Mouse (Mus musculus) lung, embryonic 16.5 days (tissue): Measurements from ENCODE around the gene Dnajc28. TPM values are rescaled to one million over a fixed set of nuclear protein-coding genes. Genes with fewer than 3 reads are reported as not detected.
A peak's percentile ranks its signal among the peaks of the same experiment; 100 is the strongest.

ENCODE experiments used
- ATAC-seq: fragments of 200-750 bp; cut with Nextera tagmentation; 2 replicates; pipeline ENCODE4 v1.8.0; 2017; ENCODE audit warnings: low read depth, mild to moderate bottlenecking, moderate library complexity
- H3K27ac ChIP-seq: fragments of 300-500 bp; sonication (generic); 2 replicates; pipeline ENCODE4 v1.5.1; 2014; ENCODE audit warnings: mild to moderate bottlenecking, control low read depth, low read length
- H3K27me3 ChIP-seq: fragments of 300-500 bp; sonication (generic); 2 replicates; pipeline ENCODE4 v1.6.1; 2014; ENCODE audit warnings: low read depth, low read length, mixed read lengths; ENCODE audit not compliant: control insufficient read depth, insufficient read depth
- H3K36me3 ChIP-seq: fragments of 300-500 bp; sonication (generic); 2 replicates; pipeline ENCODE4 v1.6.1; 2014; ENCODE audit warnings: low read length; ENCODE audit not compliant: control insufficient read depth, insufficient read depth
- H3K4me1 ChIP-seq: fragments of 300-500 bp; sonication (generic); replicated peaks from 2 replicates; pipeline ENCODE4 v1.6.1; 2014; ENCODE audit warnings: low read length, mixed read lengths; ENCODE audit not compliant: control insufficient read depth, insufficient read depth
- H3K4me2 ChIP-seq: fragments of 300-500 bp; sonication (generic); 2 replicates; pipeline ENCODE4 v1.6.1; 2014; ENCODE audit warnings: low read depth, low read length, control low read depth
- H3K4me3 ChIP-seq: fragments of 300-500 bp; sonication (generic); 2 replicates; pipeline ENCODE4 v1.5.1; 2014; ENCODE audit warnings: mild to moderate bottlenecking, low read length, control low read depth
- H3K9ac ChIP-seq: fragments of 300-500 bp; sonication (generic); 2 replicates; pipeline ENCODE4 v1.6.1; 2014; ENCODE audit warnings: low read length, control low read depth
- H3K9me3 ChIP-seq: fragments of 300-500 bp; sonication (generic); 2 replicates; pipeline ENCODE4 v1.6.1; 2016; ENCODE audit warnings: low read length; ENCODE audit not compliant: control insufficient read depth
- WGBS: fragments of 180-500 bp; shearing (Covaris S2); extraction: QIAGEN DNeasy Blood & Tissue Kit; methylation state at CpG from one replicate; pipeline ENCODE4 v1.1.7; 2014; 5-methylcytosine and 5-hydroxymethylcytosine counted together
- polyA plus RNA-seq: library from polyadenylated mRNA; unstranded; fragments of >200 nt; fragmentation: Nextera tagmentation; extraction: Ambion mirVana; gene quantifications from 2 replicates; pipeline ENCODE4 v1.2.1, GENCODE M21; 2015

Gene Dnajc28
- polyA plus RNA-seq, 1 experiment from 2014 or later: 2.2 TPM

GRCm38 (mm10) chr16:91639636-91640035 is 20.8 kb upstream of the Dnajc28 start:
- no peaks in the 10 kb centered on the region for H3K9me3 ChIP-seq
- H3K9ac ChIP-seq: no peak overlapping the region
- no peak overlapping the region for H3K4me3 ChIP-seq
- H3K27ac ChIP-seq: no peak overlapping the region
- 95% methylated on average over 2 of the region's 2 CpGs for WGBS
- no peaks in the 10 kb centered on the region for H3K27me3 ChIP-seq
- H3K36me3 ChIP-seq: peaks cover 39% of the 10 kb centered on the region
- no peak overlapping the region for H3K4me2 ChIP-seq
- ATAC-seq: no peak
- H3K4me1 ChIP-seq: 0 out of 2 replicates have a peak, but pooled peaks cover under 1% of the 10 kb centered on the region

GRCm38 (mm10) chr16:91639161-91639560 is 20.3 kb upstream of the Dnajc28 start:
- H3K9me3 ChIP-seq: no peaks in the 10 kb centered on the region
- no peak overlapping the region for H3K9ac ChIP-seq
- no peak overlapping the region for H3K4me2 ChIP-seq
- H3K27ac ChIP-seq: no peak overlapping the region
- no peak for ATAC-seq
- H3K4me1 ChIP-seq: no peaks in the 10 kb centered on the region
- 92% methylated on average over 5 of the region's 5 CpGs for whole genome bisulfite sequencing
- peaks cover 39% of the 10 kb centered on the region for H3K36me3 ChIP-seq
- no peak overlapping the region for H3K4me3 ChIP-seq
- H3K27me3 ChIP-seq: no peaks in the 10 kb centered on the region

GRCm38 (mm10) chr16:91633641-91634040 is 14.8 kb upstream of the Dnajc28 start:
- 79% methylated on average over 12 of the region's 12 CpGs for WGBS

GRCm38 (mm10) chr16:91632940-91633339 is 14.1 kb upstream of the Dnajc28 start:
- 83% methylated on average over 7 of the region's 7 CpGs for WGBS
- Histone ChIP-seq H3K27me3 (no peaks in the 10 kb centered on the region), H3K36me3 (peaks cover 48% of the 10 kb centered on the region), H3K9ac (no peak overlapping the region), H3K4me2 (no peak overlapping the region), H3K4me1 (peaks cover 3% of the 10 kb centered on the region; the same call in 1 of the 2 replicates), H3K27ac (no peak overlapping the region), H3K9me3 (no peaks in the 10 kb centered on the region), H3K4me3 (no peak overlapping the region)
- no peak for ATAC-seq

More at GRCm38 (mm10) chr16:91633641-91634040, 14.8 kb upstream of the Dnajc28 start:
- peaks cover 44% of the 10 kb centered on the region for H3K36me3 ChIP-seq
- no peak overlapping the region for H3K4me2 ChIP-seq
- H3K9me3 ChIP-seq: no peaks in the 10 kb centered on the region
- no peak overlapping the region for H3K4me3 ChIP-seq
- ATAC-seq: no peak
- H3K4me1 ChIP-seq: peaks cover 3% of the 10 kb centered on the region; the same call in 1 of the 2 replicates
- H3K27ac ChIP-seq: no peak overlapping the region
- H3K27me3 ChIP-seq: no peaks in the 10 kb centered on the region
- H3K9ac ChIP-seq: no peak overlapping the region

GRCm38 (mm10) chr16:91632439-91632838 is 13.6 kb upstream of the Dnajc28 start:
- Histone ChIP-seq H3K4me3 (no peak overlapping the region), H3K27ac (no peak overlapping the region), H3K9me3 (no peaks in the 10 kb centered on the region), H3K4me2 (no peak overlapping the region), H3K9ac (no peak overlapping the region), H3K4me1 (peaks cover 3% of the 10 kb centered on the region; the same call in 1 of the 2 replicates), H3K36me3 (peaks cover 45% of the 10 kb centered on the region), H3K27me3 (no peaks in the 10 kb centered on the region)
- peak; percentile 77 for ATAC-seq
- WGBS: 61% methylated on average over 5 of the region's 5 CpGs

GRCm38 (mm10) chr16:91630584-91630983 is 11.8 kb upstream of the Dnajc28 start:
- Histone ChIP-seq H3K4me3 (no peak overlapping the region), H3K27me3 (no peaks in the 10 kb centered on the region), H3K27ac (no peak overlapping the region), H3K4me2 (no peak overlapping the region), H3K36me3 (peaks cover 38% of the 10 kb centered on the region), H3K4me1 (peaks cover 3% of the 10 kb centered on the region; the same call in 1 of the 2 replicates), H3K9ac (no peak overlapping the region), H3K9me3 (no peaks in the 10 kb centered on the region)
- ATAC-seq: no peak
- WGBS: 46% methylated on average over 1 of the region's 1 CpGs

GRCm38 (mm10) chr16:91629749-91630148 is 10.9 kb upstream of the Dnajc28 start:
- WGBS: 94% methylated on average over 4 of the region's 4 CpGs
- no peaks in the 10 kb centered on the region for H3K9me3 ChIP-seq
- no peaks in the 10 kb centered on the region for H3K27me3 ChIP-seq
- peaks cover 39% of the 10 kb centered on the region for H3K36me3 ChIP-seq
- no peak overlapping the region for H3K4me2 ChIP-seq
- ATAC-seq: no peak
- H3K9ac ChIP-seq: no peak overlapping the region
- peaks cover 3% of the 10 kb centered on the region; the same call in 1 of the 2 replicates for H3K4me1 ChIP-seq
- H3K4me3 ChIP-seq: no peak overlapping the region
- no peak overlapping the region for H3K27ac ChIP-seq

- no peak overlapping the region for H3K27ac ChIP-seq
- H3K27me3 ChIP-seq: no peaks in the 10 kb centered on the region
- H3K4me1 ChIP-seq: peaks cover 3% of the 10 kb centered on the region; the same call in 1 of the 2 replicates
- WGBS: 90% methylated on average over 3 of the region's 3 CpGs
- no peak overlapping the region for H3K9ac ChIP-seq
- H3K4me3 ChIP-seq: no peak overlapping the region
- ATAC-seq: no peak
- H3K36me3 ChIP-seq: peaks cover 45% of the 10 kb centered on the region
- H3K4me2 ChIP-seq: no peak overlapping the region
- no peaks in the 10 kb centered on the region for H3K9me3 ChIP-seq
These were observed 9.8 kb upstream of the Dnajc28 start for GRCm38 (mm10) chr16:91628673-91629072.

GRCm38 (mm10) chr16:91627831-91628230 is 9.0 kb upstream of the Dnajc28 start:
- H3K9me3 ChIP-seq: no peaks in the 10 kb centered on the region
- no peak overlapping the region for H3K27ac ChIP-seq
- ATAC-seq: no peak
- H3K36me3 ChIP-seq: peaks cover 46% of the 10 kb centered on the region
- WGBS: 84% methylated on average over 7 of the region's 7 CpGs
- no peak overlapping the region for H3K9ac ChIP-seq
- H3K4me3 ChIP-seq: no peak overlapping the region
- H3K27me3 ChIP-seq: no peaks in the 10 kb centered on the region
- H3K4me2 ChIP-seq: no peak overlapping the region
- H3K4me1 ChIP-seq: peaks cover 3% of the 10 kb centered on the region; the same call in 1 of the 2 replicates

- H3K27me3 ChIP-seq: no peaks in the 10 kb centered on the region
- no peak overlapping the region for H3K27ac ChIP-seq
- H3K9me3 ChIP-seq: no peaks in the 10 kb centered on the region
- no peaks in the 10 kb centered on the region for H3K4me1 ChIP-seq
- H3K36me3 ChIP-seq: peaks cover 39% of the 10 kb centered on the region
- H3K4me2 ChIP-seq: no peak overlapping the region
- WGBS: 91% methylated on average over 9 of the region's 9 CpGs
- H3K4me3 ChIP-seq: no peak overlapping the region
- ATAC-seq: no peak
- no peak overlapping the region for H3K9ac ChIP-seq
These were observed 4.2 kb upstream of the Dnajc28 start for GRCm38 (mm10) chr16:91623074-91623473.
